Mouse (Mus musculus) E14TG2a.4 (cell line): ENCODE measurements at regions not wholly inside any gene's neighbourhood (a gene's known extent, or its start where the extent isn't known, plus 50 kb on each side); places are given as distances from the start of the nearest gene placed in this dataset.

Source experiments
- CTCF ChIP-seq: conservative IDR thresholded peaks from 2 replicates; pipeline ENCODE4 v1.5.1; 2014; ENCODE audit warnings: low read length
- NANOG ChIP-seq: IDR thresholded peaks from 2 replicates; pipeline ENCODE4 v1.6.1; 2014; ENCODE audit warnings: borderline replicate concordance, low read length, mixed read lengths
- POU5F1 ChIP-seq: IDR thresholded peaks from 2 replicates; pipeline ENCODE4 v1.6.1; 2014; ENCODE audit warnings: low read length, borderline replicate concordance

DNA sequence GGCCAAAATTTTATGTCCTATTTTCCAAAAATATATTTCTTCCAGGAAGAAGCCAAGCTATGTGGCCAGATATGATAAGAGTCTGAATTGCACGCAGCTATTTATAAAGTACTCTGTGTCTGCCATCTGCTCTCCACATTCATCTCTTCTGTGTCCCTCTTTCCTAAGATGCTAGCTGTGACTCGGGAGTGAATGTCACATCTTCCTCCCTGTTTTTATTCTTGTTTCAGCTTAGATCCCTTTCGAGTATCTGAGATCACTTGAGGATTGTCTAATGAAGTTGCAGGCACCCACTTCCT is 1687.4 kb upstream of the Gm37988 start:
- no peak for TF ChIP-seq CTCF
- TF ChIP-seq NANOG, result no peak
- TF ChIP-seq POU5F1, result no peak
